In genomic region chr15:7563726-7564125, GRCm38 (mm10) we compare ENCODE assay signal across 8 mouse cellular contexts.
DNase-seq lines count a peak whose midpoint lies in the region; ATAC-seq and TF ChIP-seq lines count a peak whose summit lies in the region.

No protein-coding gene starts in this region.

- H3K4me1 ChIP-seq in kidney, adult 2 months (ENCODE audit: control insufficient read depth, insufficient read depth, low read length): no peaks in the 10 kb centered on the region
- H3K4me1 ChIP-seq in embryonic facial prominence, embryonic 14.5 days (ENCODE audit: control insufficient read depth, insufficient read depth, low read length): peaks cover 16% of the 10 kb centered on the region

- no peak overlapping the region for H3K4me3 ChIP-seq in kidney, adult 2 months (ENCODE audit: insufficient read depth, low read depth, low read length)
- H3K4me3 ChIP-seq in embryonic facial prominence, embryonic 14.5 days (ENCODE audit: low read depth, low read length): no peak overlapping the region

- H3K27ac ChIP-seq in kidney, adult 2 months (ENCODE audit: insufficient read depth, low read depth, low read length): no peak overlapping the region
- 0 out of 2 replicates have a peak overlapping the region, but pooled peaks have one; percentile 5 for H3K27ac ChIP-seq in embryonic facial prominence, embryonic 14.5 days (replicated peaks; ENCODE audit: low read depth, low read length)

- TF ChIP-seq POLR2A in kidney, adult 2 months (IDR thresholded peaks at IDR 0.05; ENCODE audit: low read depth, low read length): no peak

- H3K27me3 ChIP-seq in kidney, adult 2 months (replicated peaks; ENCODE audit: control insufficient read depth, insufficient read depth, low read length): no peaks in the 10 kb centered on the region
- H3K27me3 ChIP-seq in embryonic facial prominence, embryonic 14.5 days (replicated peaks; ENCODE audit: control insufficient read depth, insufficient read depth, low read length): no peaks in the 10 kb centered on the region

- no peaks in the 10 kb centered on the region for H3K9me3 ChIP-seq in embryonic facial prominence, embryonic 14.5 days (ENCODE audit: control insufficient read depth, low read length)

- TF ChIP-seq CTCF in kidney, adult 2 months (conservative IDR thresholded peaks at IDR 0.05; ENCODE audit: insufficient read depth, insufficient read length, low read depth, low read length): no peak

- peak; percentile 2 for DNase-seq in kidney, adult 2 months
- no peak for DNase-seq in kidney, adult 8-10 months
- peak; percentile 46 for DNase-seq in adrenal gland, postnatal 25 days
- DNase-seq in embryonic facial prominence, embryonic 14.5 days (ENCODE audit: low spot score): no peak
- DNase-seq in layer of hippocampus, adult 8-10 months (ENCODE audit: low spot score in 2 of 2): peak; percentile 4 to 18
- peak; percentile 27 for DNase-seq in retina, postnatal 7 days (ENCODE audit: low read depth, low spot score)
- no peak for DNase-seq in T-cell, adult 2 months (ENCODE audit: low spot score)

- peak; percentile 87 for ATAC-seq in embryonic facial prominence, embryonic 14.5 days (ENCODE audit: low read depth)
- ATAC-seq in megakaryocyte progenitor cell, adult 5-6 weeks (replicated peaks; ENCODE audit: poor library complexity): no peak

- H3K4me2 ChIP-seq in embryonic facial prominence, embryonic 14.5 days (ENCODE audit: low read depth, low read length): no peak overlapping the region

- no peak overlapping the region for H3K9ac ChIP-seq in embryonic facial prominence, embryonic 14.5 days (ENCODE audit: low read depth, low read length)

- no peaks in the 10 kb centered on the region for H3K36me3 ChIP-seq in kidney, adult 2 months (ENCODE audit: control insufficient read depth, insufficient read depth, low read length)
- no peaks in the 10 kb centered on the region for H3K36me3 ChIP-seq in embryonic facial prominence, embryonic 14.5 days (ENCODE audit: control insufficient read depth, insufficient read depth, low read length)

- WGBS in kidney, adult 2 months: 87% methylated on average over 9 of the region's 9 CpGs
- 57% methylated on average over 9 of the region's 9 CpGs for WGBS in embryonic facial prominence, embryonic 14.5 days

Comparison
In these comparisons a context has a peak if more than half of its experiments do, and no peak if none do; other contexts are left out.
1. DNase-seq: peak in kidney, adult 2 months (single experiment), adrenal gland, postnatal 25 days (single experiment), layer of hippocampus, adult 8-10 months (2 of 2) and retina, postnatal 7 days (single experiment); none in kidney, adult 8-10 months (0 of 2), embryonic facial prominence, embryonic 14.5 days (single experiment) and T-cell, adult 2 months (single experiment).